Mouse (Mus musculus): Measurements from ENCODE around the gene Nup133. TPM values are rescaled to one million over a fixed set of nuclear protein-coding genes. Genes with fewer than 3 reads are reported as not detected.

Gene Nup133
- polyA plus RNA-seq, 1 experiment from 2014 or later, result 34.5 TPM

DNA sequence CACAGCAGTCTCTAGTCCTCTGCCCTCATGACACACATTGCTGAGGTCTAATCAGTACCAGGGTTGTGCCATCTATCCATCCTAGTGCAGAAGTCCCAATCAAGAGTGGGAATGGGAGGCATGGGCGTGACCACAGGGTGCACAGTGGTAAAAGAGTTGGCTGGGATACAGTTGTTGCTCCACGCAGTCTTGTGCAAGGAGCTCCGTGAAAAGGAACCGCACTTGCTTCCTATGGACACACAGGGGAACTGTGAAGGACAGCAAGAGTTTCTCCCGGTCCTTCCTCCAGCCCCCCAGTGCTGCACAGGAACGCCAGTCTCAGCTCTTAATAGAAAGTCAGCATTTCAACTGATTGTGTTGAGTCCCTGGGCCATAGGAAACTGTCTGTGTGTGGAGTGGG is 10.4 kb upstream of the Nup133 start:
- Histone ChIP-seq H3K4me1 (ENCODE audit: insufficient read depth, low read length) (no peaks in the 10 kb centered on the region), H3K9me3 (ENCODE audit: low read length) (no peaks in the 10 kb centered on the region), H3K4me2 (replicated peaks; ENCODE audit: low read depth, low read length) (no peak overlapping the region), H3K4me3 (ENCODE audit: low read length) (no peak overlapping the region), H3K27ac (ENCODE audit: low read length) (no peak overlapping the region), H3K9ac (replicated peaks; ENCODE audit: low read length) (no peak overlapping the region), H3K36me3 (ENCODE audit: insufficient read depth, low read length) (peaks cover 26% of the 10 kb centered on the region), H3K27me3 (ENCODE audit: insufficient read depth, low read length) (no peaks in the 10 kb centered on the region)
- 92% methylated on average over 6 of the region's 6 CpGs for WGBS
- ATAC-seq (ENCODE audit: low FRiP score, low TSS enrichment), result no peak

DNA sequence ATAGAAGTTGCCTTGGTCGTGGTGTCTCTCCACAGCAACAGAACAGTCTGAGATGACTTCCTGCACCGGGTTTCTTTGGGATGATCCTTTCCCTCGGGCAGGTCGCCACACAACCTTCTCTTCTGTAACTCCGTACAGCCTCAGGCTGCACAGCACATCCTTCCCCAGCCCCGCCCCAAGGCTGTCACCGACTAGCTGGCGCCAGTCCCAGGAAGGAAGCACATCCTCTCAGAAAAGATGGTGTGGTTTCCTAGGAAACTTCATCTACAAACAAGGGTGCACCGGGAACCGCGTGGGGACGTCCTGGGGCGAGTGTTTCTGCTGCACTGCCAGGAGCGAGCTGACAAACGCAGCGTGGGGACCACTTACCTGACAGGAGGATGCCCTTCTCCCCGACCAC is 9.1 kb upstream of the Nup133 start:
- WGBS, result 86% methylated on average over 17 of the region's 17 CpGs
- ATAC-seq (ENCODE audit: low FRiP score, low TSS enrichment), result no peak
- Histone ChIP-seq H3K4me1 (ENCODE audit: insufficient read depth, low read length) (no peaks in the 10 kb centered on the region), H3K4me3 (ENCODE audit: low read length) (no peak overlapping the region), H3K9me3 (ENCODE audit: low read length) (no peaks in the 10 kb centered on the region), H3K36me3 (ENCODE audit: insufficient read depth, low read length) (peaks cover 35% of the 10 kb centered on the region), H3K27me3 (ENCODE audit: insufficient read depth, low read length) (no peaks in the 10 kb centered on the region), H3K4me2 (replicated peaks; ENCODE audit: low read depth, low read length) (no peak overlapping the region), H3K27ac (ENCODE audit: low read length) (no peak overlapping the region), H3K9ac (replicated peaks; ENCODE audit: low read length) (no peak overlapping the region)

DNA sequence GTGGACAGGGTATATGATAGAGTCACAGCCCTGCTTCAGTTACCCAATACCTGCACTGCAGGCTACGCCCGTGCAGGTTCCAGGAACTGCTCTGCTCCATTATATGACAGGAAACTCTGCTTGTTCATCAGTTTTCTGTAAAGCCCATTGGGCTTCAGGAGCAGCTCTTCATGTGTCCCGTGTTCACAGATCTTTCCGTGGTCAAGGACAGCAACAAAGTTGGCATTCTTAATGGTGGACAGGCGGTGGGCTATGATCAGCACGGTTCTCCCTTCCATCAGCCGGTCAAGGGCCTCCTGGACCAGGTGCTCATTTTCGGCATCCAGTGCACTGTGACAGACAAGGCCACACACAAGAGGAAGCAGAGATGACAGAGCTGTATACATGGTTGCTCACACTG is 5.2 kb upstream of the Nup133 start:
- Histone ChIP-seq H3K9me3 (ENCODE audit: low read length) (no peaks in the 10 kb centered on the region), H3K4me3 (ENCODE audit: low read length) (no peak overlapping the region), H3K4me1 (ENCODE audit: insufficient read depth, low read length) (peaks cover 5% of the 10 kb centered on the region; the same call in 1 of the 2 replicates), H3K4me2 (replicated peaks; ENCODE audit: low read depth, low read length) (no peak overlapping the region), H3K36me3 (ENCODE audit: insufficient read depth, low read length) (peaks cover 31% of the 10 kb centered on the region), H3K9ac (replicated peaks; ENCODE audit: low read length) (no peak overlapping the region), H3K27ac (ENCODE audit: low read length) (no peak overlapping the region), H3K27me3 (ENCODE audit: insufficient read depth, low read length) (no peaks in the 10 kb centered on the region)
- no peak for ATAC-seq (ENCODE audit: low FRiP score, low TSS enrichment)
- 90% methylated on average over 8 of the region's 8 CpGs for WGBS

DNA sequence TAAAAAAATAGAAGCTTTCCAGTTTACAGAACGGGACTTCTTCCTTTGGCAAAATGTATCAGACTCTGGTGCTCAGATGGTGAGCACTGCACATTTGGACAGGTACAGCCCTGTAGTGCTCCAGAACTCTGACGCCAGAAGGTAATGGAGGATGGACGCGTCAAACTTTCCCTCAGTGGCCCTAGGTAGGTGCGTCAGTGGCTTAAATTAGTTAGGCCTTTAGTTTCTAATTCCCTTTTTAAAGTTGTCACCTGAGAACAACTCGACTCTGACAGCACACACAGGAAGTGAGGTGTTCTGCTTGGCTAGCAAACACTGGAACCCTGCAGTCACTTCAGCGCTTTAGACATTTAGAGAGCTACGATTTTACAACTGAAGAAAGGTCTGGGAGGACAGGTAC is 4.6 kb upstream of the Nup133 start:
- peaks cover 5% of the 10 kb centered on the region; the same call in 1 of the 2 replicates for H3K4me1 ChIP-seq (ENCODE audit: insufficient read depth, low read length)
- no peak overlapping the region for H3K4me3 ChIP-seq (ENCODE audit: low read length)
- no peak overlapping the region for H3K27ac ChIP-seq (ENCODE audit: low read length)
- H3K27me3 ChIP-seq (ENCODE audit: insufficient read depth, low read length), result no peaks in the 10 kb centered on the region
- H3K36me3 ChIP-seq (ENCODE audit: insufficient read depth, low read length), result peaks cover 31% of the 10 kb centered on the region
- no peaks in the 10 kb centered on the region for H3K9me3 ChIP-seq (ENCODE audit: low read length)
- 82% methylated on average over 8 of the region's 8 CpGs for WGBS
- no peak overlapping the region for H3K4me2 ChIP-seq (replicated peaks; ENCODE audit: low read depth, low read length)
- no peak for ATAC-seq (ENCODE audit: low FRiP score, low TSS enrichment)
- H3K9ac ChIP-seq (replicated peaks; ENCODE audit: low read length), result no peak overlapping the region

DNA sequence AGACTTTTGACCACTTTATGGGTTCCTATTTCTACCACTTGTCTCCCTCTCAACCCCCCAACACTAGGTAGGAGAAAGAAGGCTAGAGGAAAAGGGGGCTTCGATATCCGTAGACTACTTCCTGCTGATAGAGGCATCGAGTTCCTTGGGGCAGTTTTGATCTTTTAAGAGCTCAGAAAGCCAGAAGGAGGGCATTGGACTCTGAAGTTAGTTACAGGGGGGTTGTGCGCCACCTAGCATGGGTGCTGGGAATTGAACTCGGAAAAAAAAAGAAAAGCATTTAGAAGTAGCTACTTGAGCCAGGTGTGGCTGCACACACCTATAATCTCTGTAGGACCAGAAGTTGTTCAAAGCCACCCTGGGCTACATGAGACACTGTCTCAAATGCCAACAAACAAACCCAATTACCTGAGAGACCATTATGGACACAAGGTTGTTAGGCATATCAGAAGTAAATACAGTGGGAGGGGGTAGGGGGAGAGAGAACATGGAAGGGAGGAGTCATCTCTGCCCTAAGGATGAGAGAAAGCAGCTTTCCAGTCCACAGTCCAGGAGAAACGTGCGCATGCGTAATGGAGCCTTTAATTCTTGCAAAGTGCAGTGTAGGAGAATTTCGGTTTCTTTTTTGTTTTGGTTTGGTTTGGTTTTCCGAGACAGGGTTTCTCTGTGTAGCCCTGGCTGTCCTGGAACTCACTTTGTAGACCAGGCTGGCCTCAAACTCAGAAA is 1.2 kb upstream of the Nup133 start:
- Histone ChIP-seq H3K27me3 (ENCODE audit: insufficient read depth, low read length) (no peaks in the 10 kb centered on the region), H3K27ac (ENCODE audit: low read length) (peak overlapping the region; percentile 79; the same call in 1 of the 2 replicates), H3K4me2 (replicated peaks; ENCODE audit: low read depth, low read length) (peak overlapping the region; percentile 99), H3K36me3 (ENCODE audit: insufficient read depth, low read length) (peaks cover 24% of the 10 kb centered on the region), H3K9ac (replicated peaks; ENCODE audit: low read length) (peak overlapping the region; percentile 78), H3K9me3 (ENCODE audit: low read length) (no peaks in the 10 kb centered on the region), H3K4me1 (ENCODE audit: insufficient read depth, low read length) (peaks cover 11% of the 10 kb centered on the region), H3K4me3 (ENCODE audit: low read length) (peak overlapping the region; percentile 88)
- ATAC-seq (ENCODE audit: low FRiP score, low TSS enrichment), result no peak
- WGBS, result 32% methylated on average over 10 of the region's 10 CpGs

DNA sequence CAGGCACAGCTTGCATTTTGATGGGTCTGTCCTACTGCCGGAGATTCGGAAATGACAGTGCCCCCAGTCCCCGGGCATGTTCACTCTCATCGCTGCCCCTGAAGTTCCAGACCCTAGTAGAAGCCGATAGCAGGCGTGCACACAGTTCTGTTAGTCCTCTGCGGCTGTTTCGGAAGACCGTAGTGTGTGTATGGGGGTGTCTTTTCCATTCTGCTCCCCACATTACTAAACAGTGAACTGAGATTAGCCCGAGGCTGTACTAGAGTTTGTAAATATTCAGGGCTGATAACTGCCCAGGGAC is 571 bp upstream of the Nup133 start:
- peak overlapping the region; percentile 99 for H3K4me2 ChIP-seq (replicated peaks; ENCODE audit: low read depth, low read length)
- 4% methylated on average over 10 of the region's 10 CpGs for WGBS

DNA sequence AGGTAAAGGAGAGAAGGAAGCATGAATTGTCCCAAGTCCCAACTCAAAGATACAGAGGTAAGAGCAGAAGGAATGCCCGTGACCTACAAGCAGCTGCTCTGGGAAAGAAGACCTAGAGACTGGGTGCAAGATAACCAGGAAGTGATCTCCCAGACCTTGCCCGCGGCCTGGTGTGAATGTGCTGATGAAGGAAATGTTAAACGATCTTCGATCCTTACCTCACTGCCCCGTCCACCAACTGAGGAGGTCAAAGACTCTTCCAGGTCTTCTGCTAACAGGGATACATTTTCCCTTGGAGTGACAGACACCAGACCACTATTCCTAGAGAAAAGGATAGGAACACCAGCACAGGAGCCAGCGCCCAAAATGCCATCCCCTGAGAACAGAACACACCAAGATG is 20.0 kb downstream of the Nup133 start:
- H3K9ac ChIP-seq (replicated peaks; ENCODE audit: low read length), result no peak overlapping the region
- no peaks in the 10 kb centered on the region for H3K27me3 ChIP-seq (ENCODE audit: insufficient read depth, low read length)
- no peaks in the 10 kb centered on the region for H3K9me3 ChIP-seq (ENCODE audit: low read length)
- H3K4me2 ChIP-seq (replicated peaks; ENCODE audit: low read depth, low read length), result no peak overlapping the region
- H3K4me3 ChIP-seq (ENCODE audit: low read length), result no peak overlapping the region
- peaks cover 56% of the 10 kb centered on the region for H3K36me3 ChIP-seq (ENCODE audit: insufficient read depth, low read length)
- 89% methylated on average over 7 of the region's 7 CpGs for WGBS
- no peak overlapping the region for H3K27ac ChIP-seq (ENCODE audit: low read length)
- no peak for ATAC-seq (ENCODE audit: low FRiP score, low TSS enrichment)
- H3K4me1 ChIP-seq (ENCODE audit: insufficient read depth, low read length), result no peaks in the 10 kb centered on the region

More for the DNA sequence above, 571 bp upstream of the Nup133 start:
- peaks cover 11% of the 10 kb centered on the region for H3K4me1 ChIP-seq (ENCODE audit: insufficient read depth, low read length)
- H3K36me3 ChIP-seq (ENCODE audit: insufficient read depth, low read length), result peaks cover 25% of the 10 kb centered on the region
- no peaks in the 10 kb centered on the region for H3K9me3 ChIP-seq (ENCODE audit: low read length)
- peak overlapping the region; percentile 78 for H3K9ac ChIP-seq (replicated peaks; ENCODE audit: low read length)
- no peaks in the 10 kb centered on the region for H3K27me3 ChIP-seq (ENCODE audit: insufficient read depth, low read length)
- ATAC-seq (ENCODE audit: low FRiP score, low TSS enrichment), result peak; percentile 44
- peak overlapping the region; percentile 79 for H3K27ac ChIP-seq (ENCODE audit: low read length)
- peak overlapping the region; percentile 88 for H3K4me3 ChIP-seq (ENCODE audit: low read length)

DNA sequence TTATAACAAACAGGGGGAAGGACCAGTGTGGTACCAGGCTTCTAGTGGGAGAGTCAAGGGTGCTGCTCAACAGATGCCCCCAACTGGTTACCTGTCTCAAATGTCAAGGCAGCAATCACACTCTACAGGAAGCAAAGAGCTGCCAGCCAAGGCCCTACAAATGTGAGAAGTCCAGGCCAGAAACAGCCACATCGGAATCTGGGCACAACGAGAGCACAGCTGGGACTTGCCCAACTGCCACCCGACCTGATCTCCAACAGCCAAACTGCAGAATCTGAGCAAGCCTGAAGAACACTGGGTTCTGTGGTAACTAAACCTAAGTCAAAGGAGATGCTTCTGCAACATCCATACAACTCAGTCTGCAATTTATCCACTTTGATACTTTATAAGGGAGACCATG is 23.4 kb downstream of the Nup133 start:
- Histone ChIP-seq H3K4me3 (ENCODE audit: low read length) (no peak overlapping the region), H3K27ac (ENCODE audit: low read length) (no peak overlapping the region), H3K36me3 (ENCODE audit: insufficient read depth, low read length) (peaks cover 66% of the 10 kb centered on the region), H3K27me3 (ENCODE audit: insufficient read depth, low read length) (no peaks in the 10 kb centered on the region), H3K9me3 (ENCODE audit: low read length) (no peaks in the 10 kb centered on the region), H3K4me1 (ENCODE audit: insufficient read depth, low read length) (no peaks in the 10 kb centered on the region), H3K4me2 (replicated peaks; ENCODE audit: low read depth, low read length) (no peak overlapping the region), H3K9ac (replicated peaks; ENCODE audit: low read length) (no peak overlapping the region)
- ATAC-seq (ENCODE audit: low FRiP score, low TSS enrichment), result no peak
- WGBS, result 92% methylated on average over 3 of the region's 3 CpGs

DNA sequence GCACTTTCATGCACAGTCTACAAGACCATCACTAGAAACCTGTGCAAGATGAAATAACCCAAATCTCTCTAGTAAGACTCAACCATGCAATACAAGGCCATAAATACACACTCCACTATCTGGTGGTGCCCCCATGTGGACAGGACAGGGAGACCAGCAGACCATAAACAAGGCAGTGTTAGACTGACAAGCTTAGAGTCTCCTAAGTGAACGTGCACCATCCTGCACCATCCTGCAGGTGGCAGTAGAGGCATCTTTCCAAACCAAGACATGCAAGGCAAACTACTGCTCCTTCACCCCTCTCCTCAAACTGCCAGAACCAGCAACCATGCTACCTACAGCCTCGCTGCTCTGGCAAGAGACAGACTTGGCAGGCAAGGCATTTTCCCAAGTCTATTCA is 24.3 kb downstream of the Nup133 start:
- no peak overlapping the region for H3K4me3 ChIP-seq (ENCODE audit: low read length)
- no peak overlapping the region for H3K9ac ChIP-seq (replicated peaks; ENCODE audit: low read length)
- no peaks in the 10 kb centered on the region for H3K27me3 ChIP-seq (ENCODE audit: insufficient read depth, low read length)
- peak; percentile 49; the same call in 1 of the 2 replicates for ATAC-seq (ENCODE audit: low FRiP score, low TSS enrichment)
- H3K36me3 ChIP-seq (ENCODE audit: insufficient read depth, low read length), result peaks cover 65% of the 10 kb centered on the region
- no peak overlapping the region for H3K27ac ChIP-seq (ENCODE audit: low read length)
- no peaks in the 10 kb centered on the region for H3K9me3 ChIP-seq (ENCODE audit: low read length)
- no peaks in the 10 kb centered on the region for H3K4me1 ChIP-seq (ENCODE audit: insufficient read depth, low read length)
- WGBS, result 16% methylated on average over 2 of the region's 2 CpGs
- no peak overlapping the region for H3K4me2 ChIP-seq (replicated peaks; ENCODE audit: low read depth, low read length)

DNA sequence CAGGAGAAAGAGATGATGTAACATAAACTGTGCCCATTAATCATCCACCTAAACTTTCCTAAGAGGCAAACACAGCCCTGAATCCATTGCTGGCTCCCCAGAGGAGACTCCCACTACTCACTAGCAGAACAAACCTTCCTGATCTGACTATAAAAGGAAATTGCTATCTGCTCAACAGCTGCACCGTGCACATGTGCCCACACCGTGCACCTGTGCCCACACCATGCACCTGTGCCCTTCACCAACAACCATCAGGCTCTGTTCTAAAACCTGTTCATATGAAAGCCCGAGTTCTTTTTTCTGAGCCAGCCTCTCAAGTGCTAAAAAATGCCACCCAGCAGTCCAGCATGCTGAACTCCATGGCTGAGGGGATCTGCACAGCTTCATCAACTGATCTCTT is 34.4 kb downstream of the Nup133 start:
- Histone ChIP-seq H3K36me3 (ENCODE audit: insufficient read depth, low read length) (peaks cover 62% of the 10 kb centered on the region), H3K27ac (ENCODE audit: low read length) (no peak overlapping the region), H3K4me1 (ENCODE audit: insufficient read depth, low read length) (no peaks in the 10 kb centered on the region), H3K4me3 (ENCODE audit: low read length) (no peak overlapping the region), H3K9ac (replicated peaks; ENCODE audit: low read length) (no peak overlapping the region), H3K27me3 (ENCODE audit: insufficient read depth, low read length) (no peaks in the 10 kb centered on the region), H3K4me2 (replicated peaks; ENCODE audit: low read depth, low read length) (no peak overlapping the region), H3K9me3 (ENCODE audit: low read length) (no peaks in the 10 kb centered on the region)
- WGBS, result 97% methylated on average over 3 of the region's 3 CpGs
- ATAC-seq (ENCODE audit: low FRiP score, low TSS enrichment), result no peak

All from kidney, embryonic 16.5 days (tissue).